Mouse (Mus musculus): ENCODE measurements around the gene Gtf2i.

DNA sequence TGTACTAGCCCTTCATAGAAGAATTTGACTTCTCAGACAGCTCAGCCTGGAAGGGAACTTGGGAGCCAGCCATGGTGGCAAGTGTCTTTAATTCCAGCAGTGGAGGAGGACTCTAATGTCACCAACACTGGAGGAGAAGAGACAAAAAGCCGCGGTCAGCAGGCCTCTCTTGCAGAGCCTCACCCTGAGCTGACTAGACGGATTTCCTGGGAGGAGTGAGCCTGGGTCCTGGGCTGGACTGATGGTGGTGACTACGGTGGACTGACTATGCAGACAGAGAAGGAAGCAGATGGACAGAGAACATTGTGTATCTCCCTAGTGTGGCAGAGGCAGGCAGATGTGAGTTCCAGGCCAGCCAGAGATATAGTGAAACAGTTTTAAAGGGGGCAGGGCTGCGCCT, 83.2 kb downstream of the Gtf2i start:
- TF ChIP-seq TCF12 (IDR thresholded peaks at IDR 0.05; ENCODE audit: insufficient read depth, poor library complexity, severe bottlenecking), result no peak
- TF ChIP-seq CEBPB (IDR thresholded peaks at IDR 0.05; ENCODE audit: insufficient read depth, poor library complexity, severe bottlenecking), result no peak
- TF ChIP-seq POLR2A (IDR thresholded peaks at IDR 0.05; ENCODE audit: insufficient read length, low read depth), result no peak
- TF ChIP-seq MYOD1 (IDR thresholded peaks at IDR 0.05; ENCODE audit: control insufficient read depth in 1 of 3, insufficient read length in 2 of 3, low read depth in 2 of 3), result no peak
- TF ChIP-seq MYOG (IDR thresholded peaks at IDR 0.05; ENCODE audit: control insufficient read depth in 1 of 3, insufficient read depth in 1 of 3, insufficient read length in 2 of 3, low read depth in 2 of 3), result no peak
- TF ChIP-seq USF1 (IDR thresholded peaks at IDR 0.05; ENCODE audit: low read depth), result no peak
- no peak for TF ChIP-seq E2F4 (IDR thresholded peaks at IDR 0.05; ENCODE audit: insufficient read depth)
- no peak for TF ChIP-seq MAX (IDR thresholded peaks at IDR 0.05; ENCODE audit: low read depth)
